In genomic region chr17:86529003-86529402, GRCm38 (mm10) we compare ENCODE assay signal across 13 mouse cellular contexts. TPM values are rescaled to one million over a fixed set of nuclear protein-coding genes. Genes with fewer than 3 reads are reported as not detected.
"Had no signal": no experiment of that assay in that cellular context is flagged by ENCODE, and none has a peak within 500 bp of the region (broad histone marks: within the 10 kb centered on the region; RNA-seq: fewer than 3 reads in every experiment).

No protein-coding gene starts in this region.

- ATAC-seq: intestine, embryonic 16.5 days; liver, embryonic 12.5 days had no signal

- H3K9ac ChIP-seq: liver, embryonic 12.5 days; neural tube, embryonic 15.5 days had no signal

- H3K36me3 ChIP-seq: limb, embryonic 10.5 days; liver, embryonic 12.5 days; neural tube, embryonic 15.5 days had no signal

- H3K4me3 ChIP-seq: limb, embryonic 10.5 days; liver, embryonic 12.5 days; myocyte; neural tube, embryonic 15.5 days had no signal

- H3K27ac ChIP-seq: limb, embryonic 10.5 days; liver, embryonic 12.5 days; neural tube, embryonic 15.5 days had no signal

- H3K4me2 ChIP-seq: liver, embryonic 12.5 days; neural tube, embryonic 15.5 days had no signal

- H3K27me3 ChIP-seq: liver, embryonic 12.5 days; neural tube, embryonic 15.5 days had no signal

- H3K9me3 ChIP-seq: limb, embryonic 10.5 days; liver, embryonic 12.5 days; neural tube, embryonic 15.5 days had no signal

- DNase-seq: layer of hippocampus, adult 9-11 months; lung, postnatal 36 days; midbrain, embryonic 14.5 days; spleen, adult 18-20 months; thymus, adult 18-20 months; thymus, postnatal 14 days had no signal

RNA-seq across cellular contexts. Expression of gene Gm10309, which starts 24.0 kb away (rescaled TPM):
- total RNA-seq: left cerebral cortex, postnatal 10 days; megakaryocyte progenitor cell, adult 5-6 weeks had no signal
